Mouse (Mus musculus) frontal cortex, postnatal 25 days (tissue): ENCODE data around the gene Wnk2.

Experiments
- DNase-seq, 2 experiments: peaks; one replicate each; pipeline ENCODE4 v3.0.0; 2022; ENCODE audit warnings: low spot score in 2 of 2

Wnk2 gene

DNA sequence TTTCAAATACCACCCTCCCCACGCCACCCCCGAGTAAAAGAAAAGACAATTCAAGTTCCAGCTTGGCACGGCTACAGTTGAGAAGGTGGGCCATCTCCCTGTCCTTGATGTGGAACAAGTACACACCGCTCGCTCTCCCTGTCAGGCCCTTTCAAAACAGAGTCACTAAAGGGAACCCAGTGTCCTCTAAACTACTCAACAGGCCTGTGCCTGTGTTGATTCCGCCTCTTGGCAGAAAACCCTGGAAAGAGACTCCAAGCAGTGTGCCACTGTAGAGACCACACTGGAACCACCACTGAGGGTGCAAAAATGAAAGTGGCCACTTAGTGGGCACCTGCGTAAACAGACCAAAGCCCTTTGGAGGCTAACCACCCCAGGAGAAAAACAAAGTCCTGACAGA is 4.5 kb downstream of the Wnk2 start:
- no peak for DNase-seq

DNA sequence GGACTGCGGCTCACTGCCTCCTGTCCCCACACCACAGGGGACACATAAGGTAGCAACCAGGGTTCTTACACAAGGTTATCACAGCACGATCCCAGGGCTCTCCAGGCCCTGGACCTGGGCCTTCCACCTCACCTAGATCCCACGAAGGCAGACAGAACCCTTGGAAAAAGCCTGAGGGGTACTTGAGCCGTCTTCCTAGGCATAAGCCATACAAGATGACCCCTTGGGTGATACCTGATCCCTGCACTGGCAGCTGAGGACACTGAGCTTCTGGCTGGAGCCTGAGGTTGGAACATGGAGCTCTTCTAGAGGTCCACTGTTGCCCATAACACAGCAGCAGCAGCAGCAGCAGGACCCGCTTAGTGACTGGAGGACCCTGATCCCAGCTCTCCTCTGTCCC is 5.4 kb downstream of the Wnk2 start:
- DNase-seq = no peak

GRCm38 (mm10) chr13:49140567-49140966 is 7.2 kb downstream of the Wnk2 start:
- no peak for DNase-seq

DNA sequence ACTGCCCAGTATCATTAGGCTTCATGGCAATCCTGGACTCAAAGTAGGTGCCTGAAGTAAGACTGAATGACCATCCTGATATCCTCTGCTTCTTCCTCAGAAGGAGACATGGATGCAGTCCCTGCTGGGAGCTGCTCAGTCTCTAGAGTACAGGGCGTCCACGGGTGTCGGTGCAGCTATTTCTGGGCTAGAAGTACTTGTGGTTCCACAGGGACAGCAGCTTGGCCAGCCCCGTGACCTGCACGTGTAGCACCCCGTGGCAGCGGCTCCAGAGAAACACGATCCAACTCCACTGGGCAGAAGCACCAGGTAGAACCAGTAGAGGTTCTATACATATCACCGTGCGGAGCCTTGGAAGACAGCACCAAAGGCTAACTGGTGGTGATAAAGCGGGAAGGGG is 13.3 kb downstream of the Wnk2 start:
- DNase-seq = no peak

- no peak for DNase-seq
Observed at GRCm38 (mm10) chr13:49133125-49133524, 14.7 kb downstream of the Wnk2 start.

GRCm38 (mm10) chr13:49131946-49132687 is 15.7 kb downstream of the Wnk2 start:
- DNase-seq = no peak

DNA sequence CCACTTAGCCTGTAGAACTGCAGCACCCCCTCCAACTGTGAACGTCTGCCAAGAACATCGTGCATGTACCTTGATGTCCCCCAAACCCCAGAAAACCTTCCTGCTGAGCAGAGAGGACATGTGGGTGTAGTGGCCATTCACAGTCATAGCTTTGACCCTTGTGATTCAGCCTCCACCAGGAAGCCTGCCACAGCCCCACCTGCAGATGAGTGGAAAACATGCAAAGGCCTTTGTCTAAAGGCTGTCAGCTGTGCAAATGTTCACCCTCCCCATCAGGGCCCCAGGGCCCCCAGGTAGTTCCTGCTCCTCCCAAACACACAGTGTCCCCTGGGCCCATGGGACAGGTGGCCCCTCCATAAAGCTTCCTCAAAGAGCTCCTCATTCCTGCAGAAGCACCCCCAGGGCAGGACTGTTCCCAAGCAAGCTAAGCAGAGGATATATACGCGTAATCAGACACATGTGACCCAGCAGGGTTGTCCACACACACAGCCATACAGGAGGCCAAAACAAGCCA is 16.4 kb downstream of the Wnk2 start:
- no peak for DNase-seq

DNA sequence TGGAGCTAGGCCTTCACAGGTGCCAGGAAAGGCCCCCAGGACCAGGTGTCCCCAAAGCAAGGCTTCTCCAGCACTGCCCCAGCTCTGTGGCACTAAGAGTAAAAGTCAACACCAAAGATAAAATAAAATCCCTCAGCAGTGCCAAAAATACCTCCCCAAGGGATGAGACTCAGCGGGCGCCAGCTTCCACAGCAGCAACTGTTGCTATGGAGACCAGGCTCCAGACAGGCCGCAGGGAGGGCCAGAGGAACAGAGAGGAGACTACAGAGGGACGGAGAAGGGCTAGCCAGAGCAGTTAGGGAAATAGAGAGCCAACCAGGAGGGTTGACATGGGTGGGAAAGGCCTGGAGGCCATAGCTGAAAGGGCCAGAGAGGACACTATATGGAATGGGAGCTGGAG is 18.0 kb downstream of the Wnk2 start:
- DNase-seq = no peak

DNA sequence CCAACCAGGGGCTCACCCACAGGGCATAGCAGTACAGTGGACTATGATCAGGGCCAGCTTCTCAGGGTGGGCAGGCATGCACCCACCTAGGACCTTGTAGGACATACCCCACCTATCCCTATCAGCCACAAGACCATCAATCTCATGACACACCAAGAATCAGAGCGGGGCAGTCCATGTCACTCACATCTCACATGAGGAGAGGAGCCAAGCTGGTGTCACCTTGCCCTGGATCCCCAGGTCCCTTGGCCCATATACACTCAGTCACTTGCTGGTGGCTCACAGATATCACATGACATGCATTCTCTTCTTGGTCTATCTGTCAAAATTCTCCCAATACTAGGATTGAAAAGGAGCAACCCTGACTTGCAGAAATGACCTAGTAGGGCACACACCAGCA is 18.7 kb downstream of the Wnk2 start:
- no peak for DNase-seq

DNA sequence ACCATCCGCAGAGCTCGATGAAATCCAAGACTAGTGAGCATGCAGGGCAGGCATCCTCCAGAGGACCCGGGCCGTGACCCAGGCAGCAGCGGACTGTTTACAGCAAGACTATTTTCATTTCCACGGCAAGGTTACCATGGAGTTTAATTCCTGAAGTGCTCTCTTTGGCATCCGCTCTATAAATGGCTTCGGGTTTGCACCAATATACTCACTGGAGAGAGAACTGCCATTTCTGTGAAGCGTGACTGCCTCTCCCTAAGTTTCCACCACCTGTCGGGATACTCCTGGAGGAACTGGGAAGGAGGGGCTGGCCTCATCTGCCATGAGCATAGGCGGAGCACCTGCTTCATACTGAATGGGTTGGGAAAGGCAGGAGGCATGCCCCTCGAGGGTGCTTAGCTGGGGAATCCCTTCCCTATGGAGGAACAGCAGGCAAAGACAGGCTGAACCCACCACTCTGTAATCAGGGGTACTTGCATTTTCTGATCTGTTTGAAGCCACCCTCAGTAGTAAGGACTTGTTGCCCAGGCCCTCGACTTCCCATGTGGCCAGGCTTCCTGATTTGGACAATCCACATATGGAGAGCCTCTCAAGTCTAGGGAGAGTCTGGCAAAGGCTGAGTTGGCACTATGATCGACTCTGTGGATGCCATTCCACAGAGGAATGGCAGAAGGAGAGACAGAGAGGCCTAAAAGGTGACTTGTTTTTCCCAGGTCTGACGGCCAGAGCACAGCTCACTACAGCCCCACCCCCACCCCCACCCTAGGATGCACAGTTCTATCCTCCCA is 19.8 kb downstream of the Wnk2 start:
- DNase-seq = no peak

DNA sequence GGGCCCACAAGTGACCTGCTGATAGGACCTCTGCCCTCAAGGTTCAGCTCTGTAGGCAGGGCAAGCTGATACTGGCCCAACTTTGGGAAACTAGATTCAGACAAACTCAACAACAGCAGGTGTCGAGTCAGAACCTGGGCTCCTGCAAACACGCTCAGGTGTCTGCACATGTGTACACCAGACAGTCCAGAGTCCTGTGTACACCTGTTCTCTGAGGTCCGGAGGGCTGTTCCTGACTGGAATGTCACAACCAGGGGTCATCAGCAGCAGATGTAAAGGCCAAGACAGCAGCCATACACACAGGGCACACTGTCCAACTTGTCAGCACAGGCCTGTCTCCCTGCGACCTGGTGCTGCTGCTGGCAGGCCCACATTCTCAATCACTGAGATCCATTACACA is 25.7 kb downstream of the Wnk2 start:
- DNase-seq = no peak

DNA sequence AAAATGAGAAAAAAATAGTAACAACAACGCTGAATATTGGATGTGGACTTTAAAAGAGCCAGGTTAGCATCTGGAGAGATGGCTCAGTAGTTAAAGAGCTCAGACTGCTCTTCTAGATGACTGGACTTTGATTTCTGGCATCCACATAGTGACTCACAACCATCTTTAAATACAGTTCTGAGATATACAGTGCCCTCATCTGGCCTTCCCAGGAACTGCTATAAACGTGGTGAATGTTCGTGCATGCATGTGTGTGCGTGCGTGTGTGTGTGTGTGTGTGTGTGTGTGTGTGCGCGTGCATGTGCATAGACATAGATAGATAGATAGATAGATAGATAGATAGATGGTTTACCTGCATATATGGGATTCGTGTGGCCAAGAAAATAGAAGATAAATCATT is 30.3 kb downstream of the Wnk2 start:
- DNase-seq = no peak

DNA sequence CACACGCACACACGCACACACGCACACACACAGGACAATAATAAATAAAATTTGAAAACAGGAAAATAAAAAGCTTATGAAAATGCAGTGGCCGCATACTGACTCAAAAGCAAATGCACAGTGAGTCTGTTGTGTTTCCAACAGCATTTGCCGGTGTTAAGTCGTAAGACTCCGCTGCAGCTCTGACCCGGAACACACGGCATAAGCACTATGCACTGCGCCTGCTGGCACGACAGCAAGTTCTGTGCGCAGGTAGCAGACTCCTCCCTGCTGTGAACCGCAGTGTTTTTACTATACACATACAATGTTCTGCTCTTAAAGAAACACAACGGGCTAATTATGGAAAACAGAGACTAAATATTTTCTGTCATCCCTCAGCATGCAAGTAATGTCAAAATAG is 32.9 kb downstream of the Wnk2 start:
- DNase-seq = no peak

- DNase-seq = no peak
Observed at GRCm38 (mm10) chr13:49114116-49114515, 33.7 kb downstream of the Wnk2 start.

DNA sequence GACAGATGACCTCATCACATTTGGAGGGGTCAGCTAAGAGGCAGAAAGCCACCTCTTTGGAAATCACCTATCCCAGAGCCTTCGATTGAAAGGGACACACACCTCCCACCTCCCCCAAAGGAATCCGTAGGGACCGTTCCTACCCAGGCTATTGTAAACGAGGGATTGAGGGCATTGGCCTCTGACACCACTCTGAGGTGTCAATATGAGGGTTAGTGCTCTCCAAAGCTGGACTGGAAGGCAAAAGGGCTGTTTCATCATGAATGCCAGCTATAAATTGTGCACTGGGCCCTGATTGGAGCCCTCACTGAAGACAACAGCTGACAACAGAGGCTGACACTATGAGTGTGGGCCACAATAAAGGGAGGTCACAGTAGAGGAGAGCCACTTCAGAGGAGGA is 34.5 kb downstream of the Wnk2 start:
- no peak for DNase-seq

DNA sequence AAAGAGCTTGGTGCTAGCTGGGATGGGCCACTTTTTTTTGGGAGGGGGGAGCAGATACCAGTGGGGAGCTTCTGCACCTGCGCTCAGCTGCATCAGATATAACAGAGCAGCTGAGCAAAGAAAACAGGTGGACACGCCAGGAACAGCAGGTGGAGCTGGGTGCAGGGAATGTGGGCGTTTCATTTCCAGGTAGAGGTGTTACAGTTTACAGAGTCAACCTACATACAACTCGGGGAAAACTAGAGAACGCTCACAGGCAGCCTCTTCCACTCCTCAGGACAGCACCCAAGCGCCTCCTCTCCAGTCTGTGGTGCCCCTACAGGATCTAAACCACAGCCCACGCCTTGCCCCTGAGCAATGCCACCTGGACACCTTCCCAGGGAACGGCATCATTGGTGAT is 35.2 kb downstream of the Wnk2 start:
- DNase-seq = no peak

DNA sequence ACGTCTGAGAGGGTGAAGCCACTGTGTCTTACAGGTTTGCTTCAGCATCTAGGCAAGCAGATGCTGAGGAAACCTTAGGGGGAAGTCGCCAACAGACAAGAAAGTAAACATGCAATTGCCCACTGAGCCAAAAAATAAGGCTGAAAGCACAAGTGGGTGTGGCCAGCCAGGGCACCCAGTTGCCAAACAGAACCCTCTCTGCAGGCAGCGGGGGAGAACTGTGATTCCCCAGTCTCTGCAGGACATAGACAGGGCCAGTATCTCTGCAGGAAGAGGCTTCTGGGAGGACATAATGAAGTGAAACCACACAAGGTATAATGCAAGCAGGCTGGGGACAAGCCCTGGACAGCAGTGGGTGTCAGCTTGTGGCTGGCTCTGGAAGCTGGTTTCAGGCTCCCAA is 38.1 kb downstream of the Wnk2 start:
- no peak for DNase-seq

- no peak for DNase-seq
Observed at GRCm38 (mm10) chr13:49108119-49108846, 39.5 kb downstream of the Wnk2 start.

DNA sequence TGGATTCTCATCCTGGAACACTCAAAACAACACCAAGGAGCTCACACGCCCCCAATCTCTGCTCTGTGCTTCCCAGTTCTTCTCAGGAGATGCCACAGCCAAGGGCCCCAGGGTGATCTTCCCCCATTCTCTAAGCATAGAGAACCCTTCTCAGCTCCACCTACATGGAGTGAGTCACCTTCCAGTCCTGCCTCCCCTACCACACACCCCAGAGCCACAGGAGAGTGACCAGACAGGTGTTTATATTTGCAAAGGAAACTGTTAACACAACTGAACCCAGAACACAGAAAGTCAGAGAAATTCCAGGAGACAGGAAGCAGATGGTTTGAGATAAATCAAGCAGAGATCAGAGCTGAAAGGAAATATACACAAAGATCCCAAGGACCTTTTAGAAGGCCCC is 43.9 kb downstream of the Wnk2 start:
- DNase-seq = no peak

DNA sequence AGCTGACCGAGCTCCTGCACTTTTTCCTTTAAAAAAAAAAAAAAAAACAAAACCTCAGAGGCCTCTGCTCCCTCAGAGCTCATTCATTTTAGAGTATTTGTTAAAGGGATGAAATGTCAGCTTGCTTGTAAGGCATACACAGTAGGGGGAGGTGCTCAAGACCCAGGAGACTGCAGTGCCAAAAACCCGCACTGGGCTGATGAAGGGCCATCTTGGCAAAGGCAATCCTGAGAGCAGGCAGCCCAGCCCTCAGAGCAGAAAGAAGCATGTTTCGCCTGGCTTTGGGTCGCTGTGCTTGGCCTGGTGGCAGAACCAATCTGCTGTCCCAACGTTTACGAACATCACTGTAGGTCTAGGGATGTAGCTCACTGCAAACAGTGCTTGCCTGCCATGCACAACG is 44.6 kb downstream of the Wnk2 start:
- no peak for DNase-seq

GRCm38 (mm10) chr13:49100417-49100816 is 47.4 kb downstream of the Wnk2 start:
- peak; percentile 28 to 51 for DNase-seq

DNA sequence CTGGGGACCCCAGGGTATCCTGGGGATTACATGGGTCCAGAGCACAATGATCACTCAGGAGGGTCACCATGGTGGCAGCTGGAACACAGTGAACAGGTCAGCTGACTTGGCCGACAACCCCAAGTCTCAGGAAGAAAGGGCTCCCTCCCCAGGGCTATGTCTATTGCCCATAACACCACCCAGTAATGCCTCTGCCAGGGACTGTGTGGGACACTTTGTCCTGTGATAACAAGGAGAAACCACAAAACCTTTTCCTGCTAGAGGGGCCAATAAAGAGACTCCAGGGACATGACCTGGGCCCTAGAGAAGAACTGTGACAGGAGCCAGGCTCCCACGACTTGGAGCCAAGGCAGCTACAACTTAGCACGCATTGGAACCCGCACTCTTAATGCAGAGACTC is 51.0 kb downstream of the Wnk2 start:
- no peak for DNase-seq

GRCm38 (mm10) chr13:49094667-49095066 is 53.1 kb downstream of the Wnk2 start:
- DNase-seq = no peak
